Mouse (Mus musculus) hindbrain, postnatal 0 days (tissue): ENCODE data around the gene Gm10647. TPM values are rescaled to one million over a fixed set of nuclear protein-coding genes. Genes with fewer than 3 reads are reported as not detected.
"Not testable (repeated sequence)": the region's sequence is repeated elsewhere in the genome, so short reads cannot be mapped to it uniquely, and the experiment has no call there.

Experiments used
- ATAC-seq: fragments of 200-750 bp; cut with Nextera tagmentation; 2 replicates; pipeline ENCODE4 v1.8.0; 2017; ENCODE audit warnings: mild to moderate bottlenecking, moderate TSS enrichment, moderate library complexity
- DNase-seq: peaks from one replicate; pipeline ENCODE4 v3.0.0-alpha.2; 2015; ENCODE audit warnings: low spot score
- H3K27ac ChIP-seq: fragments of 300-500 bp; sonication (generic); 2 replicates; pipeline ENCODE4 v1.5.1; 2014; ENCODE audit warnings: mild to moderate bottlenecking
- H3K27me3 ChIP-seq: fragments of 300-500 bp; sonication (generic); 2 replicates; pipeline ENCODE4 v1.6.1; 2014; ENCODE audit warnings: low read length, mixed read lengths; ENCODE audit not compliant: insufficient read depth
- H3K36me3 ChIP-seq: fragments of 300-500 bp; sonication (generic); 2 replicates; pipeline ENCODE4 v1.6.1; 2014; ENCODE audit warnings: low read length, mixed read lengths; ENCODE audit not compliant: insufficient read depth
- H3K4me1 ChIP-seq: fragments of 300-500 bp; sonication (generic); 2 replicates; pipeline ENCODE4 v1.6.1; 2014; ENCODE audit warnings: antibody characterized with exemption, low read length, mixed read lengths; ENCODE audit not compliant: insufficient read depth
- H3K4me2 ChIP-seq: fragments of 300-500 bp; sonication (generic); 2 replicates; pipeline ENCODE4 v1.6.1; 2014; ENCODE audit warnings: low read depth, mild to moderate bottlenecking, low read length, moderate library complexity, mixed read lengths
- H3K4me3 ChIP-seq: fragments of 300-500 bp; sonication (generic); 2 replicates; pipeline ENCODE4 v1.5.1; 2014; ENCODE audit warnings: low read length
- H3K9ac ChIP-seq: fragments of 300-500 bp; sonication (generic); replicated peaks from 2 replicates; pipeline ENCODE4 v1.6.1; 2014; ENCODE audit warnings: mild to moderate bottlenecking, low read length, moderate library complexity, mixed read lengths
- H3K9me3 ChIP-seq: fragments of 300-500 bp; sonication (generic); 2 replicates; pipeline ENCODE4 v1.6.1; 2016; ENCODE audit warnings: low read length, mixed read lengths
- CTCF ChIP-seq: IDR thresholded peaks from 2 replicates; pipeline ENCODE4 v1.5.1; 2016; ENCODE audit warnings: antibody characterized with exemption, control low read depth, low read depth
- WGBS: fragments of 180-500 bp; shearing (Covaris S2); extraction: QIAGEN DNeasy Blood & Tissue Kit; methylation state at CpG from one replicate; pipeline ENCODE4 v1.1.7; 2014; 5-methylcytosine and 5-hydroxymethylcytosine counted together
- polyA plus RNA-seq: library from polyadenylated mRNA; unstranded; fragments of >200 nt; fragmentation: Nextera tagmentation; extraction: Ambion mirVana; gene quantifications from 2 replicates; pipeline ENCODE4 v1.2.1, GENCODE M21; 2015
- total RNA-seq: library from RNA; depleted of rRNA; stranded (reverse); fragments of >200 nt; gene quantifications from 2 replicates; pipeline ENCODE4 v1.2.3, GENCODE M21; 2014

Gm10647 gene
- total and polyA plus RNA-seq, 2 experiments from 2014 or later: 0.45 to 0.99 TPM

DNA sequence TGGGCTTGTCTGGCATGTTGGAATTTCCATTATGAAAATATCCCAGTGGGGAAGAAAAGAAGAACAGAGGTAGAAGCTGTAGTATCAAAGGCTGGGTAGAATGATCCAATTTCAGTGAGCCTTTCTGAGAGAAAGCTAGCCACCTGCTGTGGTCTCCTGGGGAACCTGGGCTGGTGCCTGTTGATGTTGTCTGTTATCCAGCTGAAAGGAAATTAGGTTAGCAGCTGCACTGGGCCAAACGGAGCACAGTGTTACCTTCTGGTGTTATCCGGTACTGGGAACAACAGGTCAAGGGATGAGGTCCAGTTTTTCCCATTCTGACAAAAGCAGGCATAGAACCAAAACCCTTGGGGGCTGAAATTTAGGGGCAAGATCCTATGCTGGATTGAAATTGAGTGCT lies 16.6 kb downstream of the Gm10647 start:
- ATAC-seq (no peak), DNase-seq (peak; percentile 11)
- H3K27ac ChIP-seq: no peak overlapping the region
- H3K4me3 ChIP-seq: no peak overlapping the region
- no peak overlapping the region for H3K4me2 ChIP-seq
- WGBS: 11% methylated on average over 2 of the region's 2 CpGs
- no peak for TF ChIP-seq CTCF
- H3K9me3 ChIP-seq: no peaks in the 10 kb centered on the region
- no peak overlapping the region for H3K9ac ChIP-seq
- H3K36me3 ChIP-seq: no peaks in the 10 kb centered on the region
- H3K27me3 ChIP-seq: no peaks in the 10 kb centered on the region
- no peaks in the 10 kb centered on the region for H3K4me1 ChIP-seq

DNA sequence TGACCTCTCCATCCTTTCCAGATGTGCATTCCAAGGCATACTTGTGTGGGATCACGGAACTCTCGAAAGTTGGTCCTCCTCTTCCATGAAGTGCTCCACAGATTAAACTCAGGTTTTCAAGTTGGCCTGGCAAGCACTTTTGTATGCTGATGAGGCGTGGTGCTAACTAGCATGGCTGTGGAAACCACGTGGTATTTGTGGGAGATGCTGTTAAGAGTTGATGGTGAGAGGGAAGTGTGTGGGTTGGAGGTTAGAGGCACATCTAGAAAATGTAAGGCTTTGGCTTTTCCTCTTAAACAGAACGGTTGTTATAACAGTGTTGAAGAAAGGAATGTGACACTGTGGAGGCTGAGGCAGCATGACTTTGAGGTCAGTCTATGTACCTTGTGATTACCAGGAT lies 24.2 kb downstream of the Gm10647 start:
- Histone ChIP-seq H3K9me3 (no peaks in the 10 kb centered on the region), H3K4me2 (no peak overlapping the region), H3K27ac (no peak overlapping the region), H3K4me3 (no peak overlapping the region), H3K27me3 (no peaks in the 10 kb centered on the region), H3K36me3 (no peaks in the 10 kb centered on the region), H3K4me1 (no peaks in the 10 kb centered on the region), H3K9ac (no peak overlapping the region)
- 86% methylated on average over 5 of the region's 5 CpGs for WGBS
- TF ChIP-seq CTCF: no peak
- ATAC-seq (no peak), DNase-seq (no peak)

DNA sequence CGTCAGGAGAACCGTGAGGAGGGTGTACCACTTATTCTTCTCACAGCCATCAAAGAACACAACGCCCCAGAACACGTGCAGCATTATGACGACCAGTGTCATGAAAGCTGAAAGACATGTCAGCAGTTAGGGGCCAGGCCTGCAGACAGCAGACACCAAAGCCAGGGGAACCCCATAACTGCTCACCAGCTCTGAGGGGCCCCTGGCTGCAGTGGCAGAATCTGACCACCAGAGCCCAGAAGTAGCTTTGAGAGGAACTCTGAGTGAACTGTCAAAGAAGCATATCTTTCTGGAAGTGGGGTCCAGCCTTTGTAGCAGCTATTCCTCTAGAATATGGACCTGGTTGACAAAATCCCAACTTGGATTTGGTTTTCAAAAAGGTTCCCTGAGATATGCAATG lies 25.4 kb downstream of the Gm10647 start:
- not testable (repeated sequence) for ATAC-seq, H3K4me1 ChIP-seq, H3K36me3 ChIP-seq, DNase-seq, H3K27me3 ChIP-seq, H3K9ac ChIP-seq, H3K9me3 ChIP-seq, H3K4me3 ChIP-seq, H3K27ac ChIP-seq, H3K4me2 ChIP-seq
- peak; percentile 25; the same call in 1 of the 2 replicates for TF ChIP-seq CTCF
- WGBS: no CpG with 5 or more reads among the region's 5 CpGs

DNA sequence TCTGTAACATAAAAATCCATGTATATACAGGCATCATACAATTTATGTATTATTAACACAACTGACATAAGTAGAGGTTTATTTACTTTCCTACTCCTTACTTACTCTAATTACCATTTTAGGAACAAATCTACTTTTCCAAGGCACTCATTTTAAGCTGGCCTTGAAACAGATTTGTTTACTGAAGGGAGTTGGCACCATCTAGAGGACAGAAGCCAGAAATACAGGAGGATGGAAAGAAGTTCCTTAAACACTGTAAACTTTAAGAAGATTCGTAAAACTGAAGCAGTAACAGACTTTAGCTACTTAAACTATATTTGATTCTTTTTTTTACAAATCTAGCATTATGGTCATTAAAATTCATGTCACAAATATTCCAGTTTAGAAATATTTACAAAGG lies 29.2 kb downstream of the Gm10647 start:
- H3K27me3 ChIP-seq: no peaks in the 10 kb centered on the region
- H3K9me3 ChIP-seq: no peaks in the 10 kb centered on the region
- 45% methylated on average over 1 of the region's 1 CpGs for WGBS
- H3K27ac ChIP-seq: no peak overlapping the region
- H3K4me2 ChIP-seq: no peak overlapping the region
- H3K9ac ChIP-seq: no peak overlapping the region
- peak; percentile 81 for DNase-seq
- ATAC-seq: no peak
- H3K36me3 ChIP-seq: no peaks in the 10 kb centered on the region
- H3K4me1 ChIP-seq: no peaks in the 10 kb centered on the region
- peak; percentile 83 for TF ChIP-seq CTCF
- H3K4me3 ChIP-seq: no peak overlapping the region

DNA sequence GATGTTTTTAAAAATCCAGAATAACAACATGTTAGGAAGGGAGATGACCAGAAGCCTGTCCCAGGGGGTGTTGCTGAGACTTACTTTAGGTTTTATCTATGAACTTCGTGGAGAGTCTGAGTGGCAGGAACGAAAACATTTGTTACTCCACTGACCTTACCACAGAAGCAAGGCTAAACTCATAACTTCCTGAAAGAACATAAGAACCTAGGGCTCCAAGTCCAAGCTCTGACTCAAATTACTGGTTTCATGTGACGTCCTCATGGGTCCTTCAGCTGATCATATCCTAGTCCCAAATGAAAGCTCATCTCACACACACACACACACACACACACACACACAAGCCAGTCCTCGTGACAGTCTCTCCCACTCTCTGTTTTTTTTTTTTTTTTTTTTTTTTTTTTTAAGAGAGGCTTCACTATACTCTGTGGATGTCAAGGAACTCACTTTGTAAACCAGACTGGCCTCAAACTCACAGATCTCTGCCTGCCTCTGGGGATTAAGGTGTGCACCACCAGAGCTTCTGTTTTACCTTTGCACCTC lies 35.6 kb downstream of the Gm10647 start:
- DNase-seq (no peak), ATAC-seq (no peak)
- Histone ChIP-seq H3K4me1 (peaks cover 4% of the 10 kb centered on the region; the same call in 1 of the 2 replicates), H3K4me3 (no peak overlapping the region), H3K4me2 (no peak overlapping the region), H3K27ac (no peak overlapping the region), H3K9ac (no peak overlapping the region), H3K27me3 (no peaks in the 10 kb centered on the region), H3K36me3 (no peaks in the 10 kb centered on the region), H3K9me3 (no peaks in the 10 kb centered on the region)
- WGBS: 71% methylated on average over 4 of the region's 4 CpGs
- no peak for TF ChIP-seq CTCF

DNA sequence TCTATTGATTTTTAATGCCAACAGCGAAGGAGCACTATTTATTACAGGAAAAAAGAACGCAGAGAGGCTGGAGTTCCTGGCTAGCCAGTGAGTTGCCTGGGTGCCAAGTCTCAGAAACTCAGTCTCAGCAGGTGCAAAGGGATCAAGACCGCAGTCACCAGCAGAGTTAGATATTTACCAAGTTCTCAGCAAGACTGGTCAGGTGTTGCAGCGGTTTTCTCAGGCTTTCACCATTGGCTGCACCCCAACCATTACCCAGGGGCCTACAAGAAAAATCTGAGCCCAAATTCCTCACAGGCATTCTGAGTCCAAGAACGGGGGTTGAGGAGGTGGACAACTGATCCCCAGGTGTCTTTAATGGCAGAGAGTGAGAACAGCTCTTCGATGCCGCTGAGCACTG lies 37.0 kb downstream of the Gm10647 start:
- peak overlapping the region; percentile 76 for H3K4me2 ChIP-seq
- H3K27ac ChIP-seq: peak overlapping the region; percentile 55
- peak overlapping the region; percentile 63 for H3K9ac ChIP-seq
- peak; percentile 19 for DNase-seq
- ATAC-seq: no peak
- WGBS: 18% methylated on average over 7 of the region's 7 CpGs
- H3K27me3 ChIP-seq: no peaks in the 10 kb centered on the region
- no peaks in the 10 kb centered on the region for H3K9me3 ChIP-seq
- H3K4me3 ChIP-seq: peak overlapping the region; percentile 61
- TF ChIP-seq CTCF: no peak
- H3K4me1 ChIP-seq: peaks cover 4% of the 10 kb centered on the region; the same call in 1 of the 2 replicates
- H3K36me3 ChIP-seq: no peaks in the 10 kb centered on the region

DNA sequence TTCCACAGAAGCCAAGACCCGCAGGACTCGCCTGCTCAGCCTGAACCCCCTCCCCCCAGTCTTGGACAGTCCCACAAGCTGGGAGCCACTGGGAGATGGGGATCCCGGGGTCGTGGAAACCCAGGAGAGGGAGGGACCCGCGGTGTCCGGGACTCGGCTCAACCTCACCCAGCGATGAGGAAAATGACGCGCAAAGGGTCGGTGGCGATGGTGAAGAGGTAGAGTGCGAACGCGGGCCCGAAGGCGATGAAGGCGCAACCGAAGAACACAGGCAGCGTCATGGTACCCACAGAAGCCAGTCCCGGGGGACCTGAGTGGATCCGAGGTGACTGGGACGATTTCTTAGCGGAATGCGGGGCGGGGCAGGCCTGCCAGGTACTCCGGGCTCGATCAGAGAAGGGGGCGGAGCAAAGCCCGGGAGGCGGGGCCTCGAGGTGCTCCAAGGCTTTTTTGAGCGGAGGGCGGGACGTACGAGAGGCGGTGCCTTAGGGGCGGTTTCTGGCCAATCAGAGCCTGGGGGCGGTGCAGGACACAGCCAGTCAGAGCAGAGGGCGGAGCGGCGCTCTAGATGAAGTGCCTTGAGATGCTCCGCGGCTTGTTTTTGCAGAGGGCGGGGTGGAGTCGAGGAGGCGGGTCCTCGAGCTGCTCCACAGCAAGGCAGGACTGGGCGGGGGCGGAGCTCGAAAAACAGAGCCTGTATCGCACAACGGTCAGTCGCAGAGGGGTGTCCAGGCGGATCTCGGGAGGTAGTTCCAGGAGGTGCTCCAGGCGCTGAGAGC lies 37.7 kb downstream of the Gm10647 start, which contains the start of gene Aph1c:
Aph1c (minus strand) TSS at position 409 of the 779 bp plus-strand sequence.
- peak; percentile 99 for DNase-seq
- WGBS: 1% methylated on average over 57 of the region's 58 CpGs

More for the DNA sequence above, 37.7 kb downstream of the Gm10647 start, which contains the start of gene Aph1c:
- ATAC-seq: peak; percentile 100
- Histone ChIP-seq H3K27ac (peak within 1 kb of the TSS; percentile 55), H3K4me3 (peak within 1 kb of the TSS; percentile 61), H3K4me1 (peaks cover 4% of the 10 kb centered on the region; the same call in 1 of the 2 replicates), H3K27me3 (no peaks in the 10 kb centered on the region), H3K4me2 (peak within 1 kb of the TSS; percentile 76), H3K9ac (peak within 1 kb of the TSS; percentile 63), H3K9me3 (no peaks in the 10 kb centered on the region), H3K36me3 (no peaks in the 10 kb centered on the region)
- no peak for TF ChIP-seq CTCF
